Mouse (Mus musculus): Measurements from ENCODE around the gene Rps21.
"Not testable (repeated sequence)": the region's sequence is repeated elsewhere in the genome, so short reads cannot be mapped to it uniquely, and the experiment has no call there.

The Rps21 gene

GRCm38 (mm10) chr2:180230482-180230881, 26.7 kb upstream of the Rps21 start:
- DNase-seq: no peak

- DNase-seq: no peak
Observed at GRCm38 (mm10) chr2:180233101-180233904, 23.9 kb upstream of the Rps21 start.

GRCm38 (mm10) chr2:180234353-180234752, 22.8 kb upstream of the Rps21 start:
- no peak for DNase-seq

- no peak for DNase-seq
Observed at GRCm38 (mm10) chr2:180234980-180235379, 22.2 kb upstream of the Rps21 start.

GRCm38 (mm10) chr2:180235788-180236187, 21.4 kb upstream of the Rps21 start:
- no peak for DNase-seq

- no peak for DNase-seq
Observed at GRCm38 (mm10) chr2:180236500-180236899, 20.7 kb upstream of the Rps21 start.

GRCm38 (mm10) chr2:180236930-180237329, 20.2 kb upstream of the Rps21 start:
- DNase-seq: no peak

GRCm38 (mm10) chr2:180237601-180238345, 19.4 kb upstream of the Rps21 start:
- no peak for DNase-seq

- no peak for DNase-seq
Observed at GRCm38 (mm10) chr2:180238591-180238990, 18.6 kb upstream of the Rps21 start.

- DNase-seq: no peak
Observed at GRCm38 (mm10) chr2:180243108-180243507, 14.1 kb upstream of the Rps21 start.

GRCm38 (mm10) chr2:180247916-180248315, 9.3 kb upstream of the Rps21 start:
- no peak for DNase-seq

- DNase-seq: no peak
Observed at GRCm38 (mm10) chr2:180248947-180249660, 8.1 kb upstream of the Rps21 start.

- DNase-seq: peak; percentile 62 to 63
Observed at GRCm38 (mm10) chr2:180250930-180251611, 6.1 kb upstream of the Rps21 start.

GRCm38 (mm10) chr2:180251838-180252237, 5.3 kb upstream of the Rps21 start:
- no peak for DNase-seq

- DNase-seq: no peak
Observed at GRCm38 (mm10) chr2:180254436-180255209, 2.6 kb upstream of the Rps21 start.

GRCm38 (mm10) chr2:180255701-180256100, 1.5 kb upstream of the Rps21 start:
- DNase-seq: no peak

- DNase-seq: no peak
Observed at GRCm38 (mm10) chr2:180256296-180257000, 729 bp upstream of the Rps21 start.

- DNase-seq: no peak
Observed at GRCm38 (mm10) chr2:180257963-180258865, 1.0 kb downstream of the Rps21 start.

GRCm38 (mm10) chr2:180258951-180259484, 1.8 kb downstream of the Rps21 start:
- not testable (repeated sequence) for DNase-seq

Data from thymus, postnatal 36 days (tissue).